10 mouse cellular contexts compared by ENCODE assay signal in genomic region chr14:25872461-25873415, GRCm38 (mm10). TPM values are rescaled to one million over a fixed set of nuclear protein-coding genes. Genes with fewer than 3 reads are reported as not detected.
DNase-seq lines count a peak whose midpoint lies in the region; ATAC-seq and TF ChIP-seq lines count a peak whose summit lies in the region.
"Had no signal": no experiment of that assay in that cellular context is flagged by ENCODE, and none has a peak within 500 bp of the region (broad histone marks: within the 10 kb centered on the region; RNA-seq: fewer than 3 reads in every experiment).

No protein-coding gene starts in this region.

- peak overlapping the region; percentile 90 for H3K27ac ChIP-seq in layer of hippocampus, adult 2 months
- H3K27ac ChIP-seq: liver, embryonic 13.5 days had no signal

- peak; percentile 96 for DNase-seq in heart, adult 11 months
- DNase-seq in heart, postnatal 25 days (ENCODE audit: low spot score): no peak
- DNase-seq in Patski (ENCODE audit: low read depth, low spot score): no peak
- peak; percentile 40 to 50 for DNase-seq in cerebellum, postnatal 36 days
- DNase-seq in layer of hippocampus, adult 2 months (ENCODE audit: low spot score in 2 of 2): peak; percentile 50 to 66
- peak; percentile 38 for DNase-seq in right cerebral cortex, postnatal 14 days
- DNase-seq in T-cell, adult 2 months (ENCODE audit: low spot score): no peak
- DNase-seq: liver, embryonic 13.5 days had no signal

- in situ Hi-C loops in Patski (cut with MboI; ENCODE audit: low pct_unique_long_range_greater_than_20kb): no loop called here

- CTCF ChIA-PET in Patski (lab: Charles Lee): no interaction called here

- peak; percentile 63 for ATAC-seq in Patski
- ATAC-seq in monocyte, adult 5-6 weeks (replicated peaks; ENCODE audit: insufficient number of reproducible peaks, low FRiP score, low TSS enrichment, poor library complexity, severe bottlenecking): no peak

- H3K4me3 ChIP-seq in layer of hippocampus, adult 2 months: no peak overlapping the region; the same call in 1 of the 2 replicates
- H3K4me3 ChIP-seq: liver, embryonic 13.5 days had no signal

- intact Hi-C loops in heart, postnatal 25 days (cut with DNase I): no loop called here

- POLR2A ChIA-PET in Patski (lab: Charles Lee): no interaction called here

- TF ChIP-seq CTCF in Patski (IDR thresholded peaks at IDR 0.05): no peak
- no peak for TF ChIP-seq CTCF in layer of hippocampus, adult 2 months (conservative IDR thresholded peaks at IDR 0.05)

- H3K27me3 ChIP-seq in Patski: no peaks in the 10 kb centered on the region
- H3K27me3 ChIP-seq: liver, embryonic 13.5 days had no signal

RNA-seq across cellular contexts. Expression of gene Plac9a, which starts 30.2 kb away (rescaled TPM):
- total RNA-seq in heart, postnatal 25 days (2021): 1 to 10 TPM; 3.0 to 3.6 TPM
- polyA plus RNA-seq in Patski (2021): not detected
- total RNA-seq in layer of hippocampus, adult 2 months (2021): not detected
- not detected in 3 replicates for total RNA-seq in monocyte, adult 5-6 weeks (2017)
- polyA plus RNA-seq: small intestine, adult 2 months had no signal

RNA-seq across cellular contexts. Expression of gene Anxa11, which starts 30.8 kb away (rescaled TPM):
- 10 to 100 TPM; 72.3 to 80.0 TPM for total RNA-seq in heart, postnatal 25 days (2021)
- 54.8 TPM for polyA plus RNA-seq in Patski (2021)
- total RNA-seq in layer of hippocampus, adult 2 months (2021): 10 to 100 TPM; 87.9 to 88.8 TPM
- total RNA-seq in monocyte, adult 5-6 weeks (2017): 7.9 to 21.5 TPM (median 10.8 TPM) in 3 replicates

RNA-seq across cellular contexts. Expression of gene Tmem254a, which starts 54.7 kb away (rescaled TPM):
- total RNA-seq in heart, postnatal 25 days (2021): 1 to 10 TPM in 1 of 2 experiments, under 1 TPM in 1; 0.96 to 1.1 TPM
- polyA plus RNA-seq in Patski (2021): 7.4 TPM
- 10 to 100 TPM in 1 of 2 experiments, 1 to 10 TPM in 1; 9.6 to 10.5 TPM for total RNA-seq in layer of hippocampus, adult 2 months (2021)
- 2.8 to 14.1 TPM (median 6.1 TPM) in 3 replicates for total RNA-seq in monocyte, adult 5-6 weeks (2017)

Comparison
In these comparisons a context has a peak if more than half of its experiments do, and no peak if none do; other contexts are left out.
1. DNase-seq: peak in heart, adult 11 months (single experiment), cerebellum, postnatal 36 days (2 of 2), layer of hippocampus, adult 2 months (2 of 2) and right cerebral cortex, postnatal 14 days (single experiment); none in heart, postnatal 25 days (single experiment), Patski (single experiment) and T-cell, adult 2 months (single experiment).